Mouse (Mus musculus) CD4-positive helper T cell, adult 2 months (primary cell): ENCODE measurements around the gene Nudc.

Source experiments
- DNase-seq: peaks from one replicate; pipeline ENCODE4 v3.0.0-alpha.2; 2012; ENCODE audit warnings: low read depth, missing footprints, low spot score

Gene Nudc

DNA sequence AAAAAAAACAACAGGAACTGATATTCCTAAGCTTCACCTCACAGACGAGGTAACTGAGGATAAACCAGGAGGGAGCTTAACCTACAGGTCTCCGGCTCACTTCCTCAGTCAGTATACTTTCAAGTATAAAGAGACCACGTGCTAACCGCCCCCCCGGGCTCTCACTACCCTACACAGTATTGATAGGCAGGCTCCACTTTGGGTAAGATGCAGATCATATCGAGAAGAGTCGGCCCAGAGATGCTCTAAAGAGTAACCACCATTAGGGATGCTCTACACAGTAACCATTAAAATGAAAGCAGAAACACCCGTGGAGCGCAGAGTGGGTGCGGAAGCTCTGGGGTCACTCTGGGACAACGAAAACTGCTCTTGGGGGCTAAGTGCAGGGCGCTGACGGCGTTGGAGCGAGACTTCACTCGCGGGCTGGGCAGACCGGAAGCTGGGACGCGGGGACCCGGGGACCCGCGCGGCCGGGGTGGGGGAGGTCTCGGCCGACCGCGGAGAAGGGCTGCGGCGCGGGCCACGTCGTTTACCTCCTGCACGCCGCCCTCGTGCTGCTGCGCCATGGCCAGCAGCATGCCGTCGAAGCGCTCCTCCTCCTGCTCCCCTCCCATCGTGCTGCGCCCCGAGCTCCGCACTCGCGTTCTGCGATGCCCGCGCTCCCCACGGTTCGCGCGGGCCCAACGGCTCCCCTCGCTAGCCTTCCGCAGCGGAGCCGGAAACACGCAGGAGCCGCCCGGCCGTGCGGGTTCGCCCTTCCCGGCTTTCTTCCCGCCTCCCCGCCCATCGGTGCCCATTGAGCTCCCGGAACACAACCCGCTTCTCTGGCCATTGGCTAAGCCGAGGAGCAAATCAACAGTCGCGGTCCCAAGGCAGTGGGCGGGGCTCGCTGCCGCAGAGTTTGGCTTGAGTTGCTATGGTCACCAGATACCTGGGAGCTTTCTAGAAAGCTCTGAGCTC, at the start of gene Nudc:
TSS of gene Nudc (minus strand) at position 725 of the 960 bp plus-strand sequence.
- DNase-seq, result peak; percentile 96

DNA sequence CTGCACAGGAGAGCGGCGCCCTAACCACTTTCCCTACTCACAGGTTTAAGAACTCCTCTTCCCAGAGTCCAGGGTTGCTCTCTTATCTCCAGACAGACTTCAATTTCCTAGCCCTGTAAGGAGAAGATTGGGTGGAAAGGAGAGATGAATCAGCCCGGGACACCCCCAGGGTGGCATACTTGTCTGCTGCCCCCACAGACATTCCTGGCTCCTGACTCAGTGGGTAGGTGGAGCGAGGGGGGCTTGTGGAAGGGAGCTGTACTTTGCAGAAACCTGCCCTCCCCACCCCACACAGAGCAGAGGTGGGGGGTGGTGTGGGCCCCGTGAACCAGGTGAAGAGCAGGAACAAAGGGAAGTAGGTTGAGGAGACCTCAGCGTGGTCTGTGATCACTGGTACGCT, 49.7 kb upstream of the Nudc start:
- no peak for DNase-seq

DNA sequence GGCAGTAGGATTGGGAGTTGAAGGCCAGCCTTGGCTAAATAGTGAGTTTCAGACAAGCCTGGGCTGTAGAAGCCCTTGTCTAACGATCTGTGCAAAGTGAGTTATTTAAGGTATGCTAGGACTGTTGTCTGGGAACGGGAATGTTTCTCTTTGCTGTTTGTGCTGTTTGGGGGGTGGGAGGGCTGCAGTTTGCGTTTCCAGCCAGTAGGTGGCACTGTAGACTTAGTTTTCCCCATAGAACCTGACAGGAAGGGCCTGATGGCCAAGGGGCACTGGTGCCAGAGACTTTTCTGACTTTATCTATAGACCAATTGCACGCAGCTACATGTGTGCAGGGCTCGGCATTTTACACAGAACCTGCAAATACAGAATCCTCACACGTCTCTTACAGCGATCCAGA, 46.8 kb upstream of the Nudc start:
- peak; percentile 74 for DNase-seq

DNA sequence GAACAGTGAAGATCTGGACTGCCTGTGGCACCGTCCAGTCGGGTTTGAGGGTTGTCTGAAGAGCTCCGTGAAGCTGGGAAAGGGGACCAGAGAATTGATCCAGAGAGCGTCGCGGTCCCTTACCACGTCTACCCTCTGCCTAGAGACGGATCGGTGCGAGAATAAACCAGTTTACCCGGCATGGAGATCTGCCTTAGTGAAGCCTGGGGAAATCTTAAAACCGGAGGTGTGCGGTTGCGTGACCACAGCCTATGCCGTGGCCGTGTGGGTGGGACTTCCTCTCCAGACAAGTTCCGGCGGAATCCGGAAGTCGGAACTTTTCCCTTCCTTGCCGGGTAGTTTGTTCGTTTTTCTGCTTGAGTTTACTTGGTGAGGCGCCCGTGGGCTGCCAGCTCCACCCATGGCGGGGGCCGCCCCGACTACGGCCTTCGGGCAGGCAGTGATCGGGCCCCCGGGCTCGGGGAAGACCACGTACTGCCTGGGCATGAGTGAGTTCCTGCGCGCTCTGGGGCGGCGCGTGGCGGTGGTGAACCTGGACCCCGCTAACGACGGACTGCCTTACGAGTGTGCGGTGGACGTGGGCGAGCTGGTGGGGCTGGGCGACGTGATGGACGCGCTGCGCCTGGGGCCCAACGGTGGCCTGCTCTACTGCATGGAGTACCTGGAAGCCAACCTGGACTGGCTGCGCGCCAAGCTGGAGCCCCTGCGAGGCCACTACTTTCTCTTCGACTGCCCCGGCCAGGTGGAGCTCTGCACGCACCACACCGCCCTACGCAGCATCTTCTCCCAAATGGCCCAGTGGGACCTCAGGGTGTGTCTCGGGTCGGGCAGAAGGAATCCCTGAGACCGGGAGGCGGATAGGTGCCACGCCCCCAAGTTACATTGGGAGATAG, 38.5 kb upstream of the Nudc start, which contains the start of gene Gpn2:
TSS of gene Gpn2 (plus strand) at position 304 of the 893 bp plus-strand sequence.
- peak; percentile 92 for DNase-seq

DNA sequence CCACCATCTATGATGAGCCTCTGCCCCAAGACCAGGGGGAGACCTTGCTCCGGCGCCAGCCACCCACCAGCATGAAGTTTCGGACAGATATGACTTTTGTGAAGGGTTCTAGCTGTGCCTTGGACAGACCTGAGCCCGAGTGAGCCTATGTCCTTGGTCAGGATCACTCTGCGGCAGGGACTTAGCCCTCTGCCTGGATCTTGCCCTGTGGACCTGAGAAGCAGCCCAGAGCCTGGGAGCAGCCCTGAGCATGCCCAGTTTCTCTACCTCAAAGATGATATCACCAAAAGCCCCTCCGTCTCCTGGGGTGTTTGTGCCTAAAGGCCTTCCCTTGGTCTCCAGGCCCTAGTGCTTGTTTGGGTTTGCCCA, 37.9 kb upstream of the Nudc start:
- DNase-seq, result no peak

DNA sequence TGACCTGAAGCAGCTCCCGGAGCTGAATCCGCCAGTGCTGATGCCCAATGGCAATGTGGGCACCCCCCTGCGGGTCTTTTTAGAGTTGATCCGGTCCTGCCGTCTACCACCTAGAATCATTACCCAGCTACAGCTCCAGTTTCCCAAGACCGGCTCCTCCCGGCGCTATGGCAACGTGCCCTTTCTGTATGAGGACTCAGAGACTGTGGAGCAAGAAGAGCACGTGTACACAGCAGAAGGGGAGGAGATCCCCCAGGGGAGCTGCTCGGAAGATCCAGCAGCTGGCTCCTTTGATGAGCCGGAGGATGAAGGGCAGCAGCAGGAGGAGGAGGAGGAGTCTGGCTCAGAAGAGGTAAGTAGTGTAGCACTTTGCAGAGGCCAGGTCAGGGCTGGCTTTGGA, 32.2 kb upstream of the Nudc start:
- no peak for DNase-seq

DNA sequence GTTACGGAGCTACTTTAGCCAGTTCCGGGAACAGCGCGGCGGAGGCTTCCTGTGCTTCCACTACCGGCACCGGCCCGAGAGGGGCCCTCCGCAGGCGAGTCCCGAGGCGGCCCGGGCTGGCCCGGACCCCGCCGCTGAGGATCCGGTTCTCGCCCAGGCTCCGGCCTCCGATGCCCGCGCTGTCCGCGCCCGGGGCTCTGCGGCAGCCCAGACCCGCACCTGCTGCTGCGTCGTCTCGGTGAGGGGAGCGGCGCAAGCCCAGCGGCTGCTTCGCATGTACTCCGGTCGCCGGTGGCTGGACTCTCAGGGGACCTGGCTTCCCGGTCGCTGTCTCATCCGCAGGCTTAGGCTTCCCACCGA, 29.0 kb upstream of the Nudc start:
- DNase-seq, result no peak

DNA sequence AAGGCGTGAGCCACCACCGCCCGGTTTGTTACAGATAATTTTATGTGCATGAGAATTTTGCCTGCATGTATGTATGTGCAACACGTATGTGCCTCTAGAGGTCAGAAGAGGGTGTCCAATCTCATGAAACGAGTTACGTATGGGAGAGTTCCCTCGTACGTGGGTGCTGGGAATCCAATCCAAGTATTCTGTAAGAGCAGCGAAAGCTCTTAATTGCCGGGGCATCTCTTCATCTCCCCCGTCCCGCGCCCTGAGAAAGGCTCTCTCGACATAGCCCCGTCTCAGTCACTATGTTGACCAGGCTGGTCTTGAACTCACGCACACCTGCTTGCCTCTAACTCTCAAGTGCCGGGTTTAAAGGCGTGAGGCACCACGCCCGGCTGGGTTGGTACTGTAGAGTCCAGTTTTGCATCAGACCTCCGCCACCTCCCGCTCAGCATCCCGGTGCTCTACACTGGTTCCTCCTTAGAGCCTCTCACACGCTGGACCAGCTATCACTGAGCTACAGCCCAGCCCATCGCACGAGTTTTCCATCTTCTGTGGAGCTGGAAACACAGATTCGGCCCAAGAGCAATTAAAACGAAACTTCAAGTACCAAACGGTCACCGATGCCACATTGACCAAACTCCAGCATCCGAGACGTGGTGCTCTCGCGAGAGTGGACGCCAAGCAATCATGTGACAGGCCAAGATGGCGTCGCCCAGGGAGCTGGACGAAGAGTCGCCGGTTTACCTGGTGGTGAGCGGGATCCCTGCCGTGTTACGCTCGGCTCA, 28.5 kb upstream of the Nudc start, which contains the start of gene Gpatch3:
TSS of gene Gpatch3 (plus strand) at position 676 of the 773 bp plus-strand sequence.
- peak; percentile 88 for DNase-seq

DNA sequence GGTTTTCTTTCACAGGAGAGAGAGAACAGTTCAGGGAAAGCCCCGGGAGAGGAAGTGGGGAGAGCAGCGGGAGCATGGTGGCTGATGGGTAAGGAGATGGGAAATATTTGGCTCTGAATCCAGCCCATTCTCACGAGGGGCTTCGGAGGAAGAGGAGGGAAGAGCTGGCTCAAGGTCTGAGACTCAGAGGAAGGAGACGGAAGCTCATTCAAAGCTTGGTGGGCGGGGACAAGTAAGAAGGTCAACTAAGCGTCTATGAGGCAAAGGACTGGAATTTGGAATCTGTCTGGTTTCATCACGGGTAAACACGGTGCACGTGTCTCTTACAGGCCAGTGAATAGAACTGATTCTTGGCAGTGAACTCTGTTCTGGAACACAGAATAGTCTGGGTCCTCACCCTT, 24.3 kb upstream of the Nudc start:
- DNase-seq, result no peak

DNA sequence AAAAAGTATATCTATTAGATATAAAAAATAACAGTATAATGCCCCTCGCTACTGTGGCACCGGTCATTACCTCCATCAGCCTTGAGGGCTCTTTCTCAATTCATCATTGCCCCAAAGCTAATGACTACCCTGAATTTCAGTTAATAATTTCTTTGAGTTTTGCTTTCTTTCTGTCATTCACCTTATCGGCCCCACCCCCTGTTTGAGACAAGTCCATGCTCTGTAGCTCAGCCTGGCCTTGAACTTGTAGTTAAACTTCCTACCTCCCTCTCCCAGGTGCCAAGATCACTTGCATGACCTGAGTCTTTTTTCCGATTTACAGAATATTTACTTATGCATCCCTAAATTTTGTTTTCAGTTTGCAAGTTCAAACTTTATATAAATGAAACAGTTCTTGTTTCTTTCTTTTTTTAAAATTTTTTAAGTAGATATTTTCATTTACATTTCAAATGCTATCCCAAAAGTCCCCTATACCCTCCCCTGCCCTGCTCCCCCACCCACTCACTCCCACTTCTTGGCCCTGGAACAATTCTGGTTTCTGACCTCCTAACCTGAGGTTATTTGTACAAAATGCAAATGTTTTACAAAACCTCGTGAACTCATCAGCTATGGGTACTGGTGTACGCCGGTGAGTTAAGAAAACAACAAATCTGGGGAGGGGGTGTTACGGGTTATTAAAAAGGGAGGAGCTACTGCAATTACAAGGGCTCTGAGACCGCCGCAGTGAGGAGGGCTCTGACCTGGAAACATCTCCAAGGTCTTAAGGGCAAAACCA, 23.7 kb upstream of the Nudc start:
- DNase-seq, result no peak

DNA sequence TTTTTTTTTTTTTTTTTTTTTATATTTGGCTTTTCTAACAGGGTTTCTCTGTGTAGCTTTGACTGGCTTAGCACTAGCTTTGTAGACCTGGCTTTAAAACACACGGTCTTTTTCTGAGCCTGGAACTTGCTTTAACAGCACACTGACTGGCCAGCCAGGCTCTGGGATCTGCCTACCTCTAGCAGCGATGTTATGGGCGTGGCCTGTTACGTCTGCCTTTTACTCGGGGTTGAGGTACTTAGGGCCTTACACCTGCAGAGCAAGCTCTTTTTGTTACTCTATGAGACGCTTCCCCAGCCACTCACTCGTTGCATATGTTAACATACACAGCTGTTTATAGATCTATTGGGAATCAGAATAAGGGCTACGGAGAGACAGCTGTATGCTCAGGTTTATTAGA, 21.5 kb upstream of the Nudc start:
- DNase-seq, result no peak

DNA sequence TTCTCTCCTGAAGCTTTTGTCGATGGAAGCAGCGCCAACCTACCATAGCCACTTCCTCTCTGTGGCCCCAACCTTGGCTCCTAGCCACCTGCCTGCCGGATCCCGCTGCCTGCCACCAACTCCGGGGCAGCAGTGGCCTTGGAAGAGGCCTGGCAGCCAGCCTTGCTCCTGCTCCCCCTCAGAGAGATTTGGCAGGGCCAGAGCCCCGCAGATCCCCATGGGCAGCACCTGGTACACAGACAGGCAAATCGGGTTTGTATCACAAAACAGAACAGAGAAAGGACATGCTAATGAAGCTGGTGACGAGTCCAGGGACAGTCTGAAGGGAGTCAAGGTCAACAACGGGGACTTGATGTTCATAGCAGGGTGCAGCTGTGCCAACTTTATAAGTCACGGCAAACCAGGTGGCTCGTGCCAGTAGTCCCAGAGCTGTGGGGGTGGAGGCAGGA, 17.4 kb upstream of the Nudc start:
- no peak for DNase-seq

DNA sequence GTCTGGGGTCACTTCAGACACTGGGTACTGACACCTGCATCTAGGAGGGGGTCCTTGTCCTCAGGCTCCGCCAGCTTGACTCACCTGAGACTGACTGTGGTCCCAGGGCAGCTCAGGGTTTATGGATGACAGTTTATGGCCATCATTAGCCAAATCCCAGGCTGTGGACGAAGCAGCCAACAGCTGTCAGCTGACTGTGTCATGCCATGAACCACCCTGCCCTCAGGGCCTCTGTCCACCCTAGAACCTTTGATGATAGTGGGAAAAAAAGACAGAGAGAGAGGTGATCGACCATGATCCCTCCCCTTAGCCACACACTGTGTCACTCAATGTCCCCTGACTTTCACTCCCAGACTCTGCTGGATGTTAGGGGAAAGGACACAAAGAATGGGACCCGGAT, 15.8 kb upstream of the Nudc start:
- DNase-seq, result no peak

DNA sequence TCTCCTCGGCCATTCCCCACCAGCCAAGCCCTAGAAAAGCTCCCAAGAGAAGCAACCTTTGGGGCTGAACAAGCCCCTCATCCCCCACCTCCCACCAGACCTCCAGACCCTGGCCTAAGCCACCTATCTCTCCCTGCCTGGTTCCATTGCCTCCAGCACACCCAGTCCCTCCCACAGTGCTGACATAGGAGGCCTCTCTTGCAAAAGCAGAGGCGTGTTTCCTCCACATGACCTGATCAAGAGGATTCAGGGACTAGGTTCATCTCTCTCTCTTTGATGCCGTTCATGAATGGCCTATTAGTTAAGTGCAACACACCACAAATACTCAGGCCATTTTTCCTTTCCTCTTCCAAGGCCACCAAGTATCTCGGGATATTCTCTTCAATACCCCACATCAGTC, 14.1 kb upstream of the Nudc start:
- DNase-seq, result no peak

DNA sequence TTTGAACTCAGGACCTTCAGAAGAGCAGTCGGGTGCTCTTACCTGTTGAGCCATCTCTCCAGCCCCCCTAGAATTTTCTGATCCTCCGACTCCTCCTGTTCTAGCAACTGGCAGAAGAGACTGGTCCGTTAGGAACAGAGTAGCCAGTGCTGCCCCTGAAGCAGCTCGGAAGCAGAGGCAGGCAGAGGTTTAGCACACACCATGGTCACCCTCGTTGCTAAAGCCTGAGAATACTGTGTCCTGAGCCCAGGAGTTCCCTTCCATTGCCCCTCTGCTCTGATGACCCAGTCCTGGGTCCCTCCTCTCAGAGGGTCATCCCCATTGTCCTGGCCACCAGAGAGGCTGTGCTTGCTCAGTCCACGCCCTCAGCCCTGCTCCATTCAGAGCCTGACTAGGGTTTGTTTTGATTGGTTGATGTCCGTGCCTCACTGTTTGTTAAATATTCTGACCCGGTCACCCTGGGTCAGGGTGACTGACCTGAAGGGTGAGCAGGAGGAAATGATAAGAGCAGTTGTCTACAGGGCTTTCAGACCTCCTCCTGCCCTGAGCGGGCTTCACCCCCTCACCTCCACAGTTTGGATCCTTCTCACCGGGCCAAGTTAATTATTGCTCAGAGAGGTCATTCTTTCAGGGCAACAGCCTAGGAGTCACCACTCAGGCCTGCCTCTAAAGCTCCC, 11.4 kb upstream of the Nudc start:
- no peak for DNase-seq

DNA sequence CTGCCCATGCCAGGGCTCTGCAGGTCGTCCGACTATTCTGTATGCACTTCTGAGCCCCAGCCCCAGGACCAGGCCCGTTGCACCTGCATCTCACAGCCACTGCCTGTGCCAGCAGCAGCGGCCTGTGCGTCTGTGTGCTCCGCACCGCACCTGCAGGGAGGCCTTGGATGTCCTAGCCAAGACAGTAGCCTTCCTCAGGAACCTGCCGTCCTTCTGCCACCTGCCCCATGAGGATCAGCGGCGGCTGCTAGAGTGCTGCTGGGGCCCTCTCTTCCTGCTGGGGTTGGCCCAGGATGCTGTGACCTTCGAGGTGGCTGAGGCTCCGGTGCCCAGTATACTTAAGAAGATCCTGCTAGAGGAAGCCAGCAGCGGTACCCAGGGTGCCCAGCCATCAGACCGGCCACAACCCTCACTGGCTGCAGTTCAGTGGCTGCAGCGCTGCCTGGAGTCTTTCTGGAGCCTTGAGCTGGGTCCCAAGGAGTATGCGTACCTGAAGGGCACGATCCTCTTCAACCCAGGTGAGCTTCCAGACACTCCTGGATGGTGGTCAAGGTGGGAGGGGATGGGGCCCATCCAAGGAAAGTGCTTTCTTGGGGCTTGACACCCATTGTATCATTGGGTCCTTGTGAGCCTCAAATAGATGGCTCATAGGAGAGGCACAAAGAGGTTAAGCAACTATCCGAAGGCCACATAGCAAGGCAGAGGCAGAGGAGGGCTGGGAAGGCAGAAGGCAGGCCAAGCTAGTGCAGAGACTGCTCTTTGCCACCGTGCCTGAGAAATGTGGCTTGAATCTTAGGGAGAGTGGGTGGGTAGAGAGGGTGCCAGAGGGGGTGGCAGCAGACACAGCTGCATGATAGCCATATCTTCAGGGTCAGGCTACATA, 7.9 kb upstream of the Nudc start:
- no peak for DNase-seq

DNA sequence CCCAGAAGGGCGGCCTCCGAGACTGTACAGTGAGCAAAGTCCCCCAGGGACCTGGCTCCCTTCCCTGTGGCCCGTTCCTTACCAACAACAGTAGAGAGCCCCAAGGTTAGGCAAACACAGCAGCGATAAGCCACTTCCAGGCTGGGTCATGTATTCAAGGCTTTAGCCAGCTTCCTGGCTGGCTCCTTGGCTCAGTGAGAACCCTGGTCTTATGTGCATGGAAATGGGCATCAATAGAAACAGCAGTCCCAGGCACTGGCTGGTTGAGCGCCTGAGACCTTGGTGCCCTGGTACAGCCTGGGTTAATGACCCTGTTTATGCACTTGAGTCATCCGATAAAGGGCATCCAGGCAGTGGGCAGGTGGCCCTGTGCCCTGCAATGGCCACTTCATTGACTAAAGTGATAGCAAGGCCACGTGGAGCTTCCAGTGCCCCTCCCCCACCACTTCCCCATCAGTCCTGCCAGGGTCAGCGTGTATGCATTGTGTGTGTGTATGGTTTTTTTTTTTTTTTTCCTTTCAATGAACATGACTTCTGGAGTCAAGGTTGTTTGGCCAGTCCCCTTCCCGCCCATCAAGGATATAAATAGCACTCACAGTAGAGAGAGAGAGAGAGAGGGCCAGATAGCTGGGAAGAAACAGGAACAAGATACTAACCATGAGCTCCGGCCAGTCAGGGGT, 7.1 kb upstream of the Nudc start, which contains the start of gene Nr0b2:
TSS of gene Nr0b2 (plus strand) at position 609 of the 680 bp plus-strand sequence.
- no peak for DNase-seq

DNA sequence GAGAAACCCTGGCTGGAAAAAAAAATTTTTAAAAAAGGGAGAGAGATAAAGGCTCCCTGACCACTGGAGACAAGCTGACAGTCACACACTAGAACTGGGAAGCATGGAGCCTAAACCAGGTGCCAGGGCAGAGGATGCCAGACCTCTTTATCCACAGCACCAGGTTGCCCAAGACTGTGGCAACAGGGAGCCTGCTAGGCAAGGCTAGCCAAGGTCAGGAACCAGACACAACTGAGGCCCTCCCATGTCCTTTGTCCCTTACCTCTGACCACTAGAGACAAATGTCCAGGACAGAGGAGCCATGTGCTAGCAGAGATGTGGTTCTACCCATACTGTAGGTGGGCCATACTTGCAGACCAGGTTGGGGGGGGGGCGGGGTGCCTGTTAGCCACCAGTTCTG, 6.2 kb upstream of the Nudc start:
- DNase-seq, result no peak

DNA sequence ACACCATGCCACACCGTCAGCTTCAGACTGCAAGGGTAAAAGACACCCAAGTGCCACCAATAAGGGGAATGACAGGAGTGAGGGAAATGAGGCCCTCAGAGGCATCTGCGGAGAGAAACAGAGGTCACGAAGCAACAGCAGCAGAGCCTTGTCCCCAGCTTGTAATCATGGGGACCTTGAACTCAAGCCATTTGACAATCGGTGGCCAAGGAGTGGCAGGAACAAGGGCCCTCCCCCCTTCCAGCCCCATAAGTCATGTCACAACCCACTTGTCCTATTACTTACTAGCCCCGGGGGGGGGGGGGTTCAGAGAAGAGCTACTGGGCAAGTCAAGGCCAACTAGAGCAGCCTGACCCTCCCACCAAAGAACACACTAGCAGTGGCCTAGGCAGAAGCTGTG, 9.1 kb downstream of the Nudc start:
- no peak for DNase-seq
